Mouse (Mus musculus) hindbrain, embryonic 11.5 days (tissue): ENCODE results near the gene Ankrd13c. TPM values are rescaled to one million over a fixed set of nuclear protein-coding genes. Genes with fewer than 3 reads are reported as not detected.

Experiments used
- ATAC-seq: fragments of 200-750 bp; cut with Nextera tagmentation; 2 replicates; pipeline ENCODE4 v1.8.0; 2017; ENCODE audit warnings: mild to moderate bottlenecking, moderate TSS enrichment, moderate library complexity; ENCODE audit not compliant: low FRiP score
- DNase-seq: peaks from one replicate; pipeline ENCODE4 v3.0.0-alpha.2; 2015; ENCODE audit warnings: low spot score
- H3K27ac ChIP-seq: fragments of 300-500 bp; sonication (generic); 2 replicates; pipeline ENCODE4 v1.5.1; 2014; ENCODE audit warnings: mild to moderate bottlenecking, low read depth, low read length
- H3K27me3 ChIP-seq: fragments of 300-500 bp; sonication (generic); 2 replicates; pipeline ENCODE4 v1.6.1; 2014; ENCODE audit warnings: mild to moderate bottlenecking, low read length, moderate library complexity, mixed read lengths; ENCODE audit not compliant: control insufficient read depth, insufficient read depth
- H3K36me3 ChIP-seq: fragments of 300-500 bp; sonication (generic); 2 replicates; pipeline ENCODE4 v1.6.1; 2014; ENCODE audit warnings: mild to moderate bottlenecking, low read length, moderate library complexity, mixed read lengths; ENCODE audit not compliant: control insufficient read depth, insufficient read depth
- H3K4me1 ChIP-seq: fragments of 300-500 bp; sonication (generic); replicated peaks from 2 replicates; pipeline ENCODE4 v1.6.1; 2014; ENCODE audit warnings: low read length, mixed read lengths; ENCODE audit not compliant: control insufficient read depth, insufficient read depth
- H3K4me2 ChIP-seq: fragments of 300-500 bp; sonication (generic); replicated peaks from 2 replicates; pipeline ENCODE4 v1.6.1; 2014; ENCODE audit warnings: mild to moderate bottlenecking, low read depth, low read length
- H3K4me3 ChIP-seq: fragments of 300-500 bp; sonication (generic); 2 replicates; pipeline ENCODE4 v1.5.1; 2014; ENCODE audit warnings: low read depth, low read length
- H3K9ac ChIP-seq: fragments of 300-500 bp; sonication (generic); 2 replicates; pipeline ENCODE4 v1.6.1; 2014; ENCODE audit warnings: low read depth, low read length
- H3K9me3 ChIP-seq: fragments of 300-500 bp; sonication (generic); 2 replicates; pipeline ENCODE4 v1.6.1; 2016; ENCODE audit warnings: low read length; ENCODE audit not compliant: control insufficient read depth
- whole genome bisulfite sequencing: fragments of 180-500 bp; shearing (Covaris S2); extraction: QIAGEN DNeasy Blood & Tissue Kit; methylation state at CpG from one replicate; pipeline ENCODE4 v1.1.7; 2014; 5-methylcytosine and 5-hydroxymethylcytosine counted together
- polyA plus RNA-seq: library from polyadenylated mRNA; unstranded; fragments of >200 nt; fragmentation: Nextera tagmentation; extraction: Ambion mirVana; gene quantifications from 2 replicates; pipeline ENCODE4 v1.2.1, GENCODE M21; 2014

Gene Ankrd13c
- polyA plus RNA-seq, 1 experiment from 2014 or later = 23.7 TPM

GRCm38 (mm10) chr3:157973236-157973635 is 26.2 kb downstream of the Ankrd13c start:
- H3K27ac ChIP-seq = no peak overlapping the region
- no peak for ATAC-seq
- H3K9ac ChIP-seq = no peak overlapping the region
- no peak overlapping the region for H3K4me3 ChIP-seq
- no peak overlapping the region for H3K4me2 ChIP-seq
- H3K36me3 ChIP-seq = no peaks in the 10 kb centered on the region
- DNase-seq = no peak
- H3K4me1 ChIP-seq = no peaks in the 10 kb centered on the region
- WGBS = 95% methylated on average over 2 of the region's 2 CpGs
- H3K27me3 ChIP-seq = no peaks in the 10 kb centered on the region
- no peaks in the 10 kb centered on the region for H3K9me3 ChIP-seq

DNA sequence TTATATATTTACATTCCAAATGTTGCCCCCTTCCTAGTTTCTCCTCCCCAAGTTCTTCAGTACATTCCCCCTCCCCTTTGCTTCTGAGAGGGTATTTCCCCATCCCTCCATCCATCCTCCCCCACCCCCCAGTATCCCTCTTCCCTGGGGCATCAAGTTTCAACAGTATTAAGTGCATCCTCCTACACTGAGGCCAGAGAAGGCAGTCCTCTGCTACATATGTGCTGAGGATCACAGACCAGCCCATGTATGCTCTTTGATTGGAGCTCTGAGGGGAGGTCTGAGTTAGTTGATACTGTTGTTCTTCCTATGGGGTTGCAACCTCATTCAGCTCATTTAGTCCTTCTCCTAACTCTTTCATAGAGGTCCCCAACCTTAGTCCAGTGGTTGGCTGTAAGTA is 32.6 kb downstream of the Ankrd13c start:
- Histone ChIP-seq H3K9ac (no peak overlapping the region), H3K4me3 (no peak overlapping the region), H3K36me3 (no peaks in the 10 kb centered on the region), H3K4me2 (no peak overlapping the region), H3K27me3 (no peaks in the 10 kb centered on the region), H3K4me1 (no peaks in the 10 kb centered on the region), H3K9me3 (no peaks in the 10 kb centered on the region), H3K27ac (no peak overlapping the region)
- DNase-seq (no peak), ATAC-seq (no peak)

- H3K9ac ChIP-seq = no peak overlapping the region
- no peaks in the 10 kb centered on the region for H3K9me3 ChIP-seq
- H3K36me3 ChIP-seq = no peaks in the 10 kb centered on the region
- H3K27ac ChIP-seq = no peak overlapping the region
- H3K4me1 ChIP-seq = no peaks in the 10 kb centered on the region
- DNase-seq (no peak), ATAC-seq (no peak)
- no peaks in the 10 kb centered on the region for H3K27me3 ChIP-seq
- H3K4me3 ChIP-seq = no peak overlapping the region
- H3K4me2 ChIP-seq = no peak overlapping the region
These were observed 46.3 kb downstream of the Ankrd13c start for GRCm38 (mm10) chr3:157993322-157993721.

GRCm38 (mm10) chr3:157995726-157996125 is 48.7 kb downstream of the Ankrd13c start:
- no peak overlapping the region for H3K4me3 ChIP-seq
- H3K9ac ChIP-seq = no peak overlapping the region
- DNase-seq = no peak

DNA sequence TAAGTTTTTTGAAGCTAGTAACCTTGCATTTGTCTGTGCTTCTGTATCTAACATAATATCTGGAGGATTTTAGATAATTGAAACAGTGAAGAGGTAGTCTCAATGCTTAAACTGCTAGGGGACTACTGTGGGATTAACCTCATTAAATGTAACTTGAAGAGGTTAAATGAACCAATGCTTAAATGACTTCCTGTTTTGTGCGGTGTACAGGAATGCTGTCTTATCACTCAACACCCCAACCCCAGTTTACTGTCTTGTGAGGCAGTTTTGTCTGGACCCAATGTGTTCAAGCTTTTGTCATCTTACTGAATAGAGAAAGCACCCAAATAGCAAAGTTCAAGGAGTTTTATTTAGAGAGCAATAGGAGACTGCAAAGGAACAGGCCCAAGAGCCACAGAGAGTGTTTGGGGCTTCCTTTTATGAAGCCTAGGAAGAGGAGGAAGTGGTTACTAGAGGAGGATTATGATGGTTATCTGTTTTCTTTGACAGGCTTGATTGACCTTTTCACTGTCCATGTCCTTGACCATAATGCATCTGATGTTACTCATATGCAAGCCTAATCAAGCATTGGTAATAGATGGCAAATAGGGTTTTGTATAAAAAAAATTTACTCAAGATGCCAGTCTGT is 51.8 kb downstream of the Ankrd13c start:
- H3K9me3 ChIP-seq = no peaks in the 10 kb centered on the region
- no peaks in the 10 kb centered on the region for H3K36me3 ChIP-seq
- H3K9ac ChIP-seq = no peak overlapping the region
- no peaks in the 10 kb centered on the region for H3K4me1 ChIP-seq
- H3K4me3 ChIP-seq = no peak overlapping the region
- DNase-seq (no peak), ATAC-seq (no peak)
- 88% methylated on average over 1 of the region's 1 CpGs for WGBS
- no peaks in the 10 kb centered on the region for H3K27me3 ChIP-seq
- H3K27ac ChIP-seq = no peak overlapping the region
- no peak overlapping the region for H3K4me2 ChIP-seq

More at GRCm38 (mm10) chr3:157995726-157996125, 48.7 kb downstream of the Ankrd13c start:
- H3K9me3 ChIP-seq = no peaks in the 10 kb centered on the region
- H3K27me3 ChIP-seq = no peaks in the 10 kb centered on the region
- ATAC-seq = no peak
- 96% methylated on average over 2 of the region's 2 CpGs for WGBS
- no peak overlapping the region for H3K27ac ChIP-seq
- H3K4me1 ChIP-seq = no peaks in the 10 kb centered on the region
- H3K36me3 ChIP-seq = no peaks in the 10 kb centered on the region
- H3K4me2 ChIP-seq = no peak overlapping the region

DNA sequence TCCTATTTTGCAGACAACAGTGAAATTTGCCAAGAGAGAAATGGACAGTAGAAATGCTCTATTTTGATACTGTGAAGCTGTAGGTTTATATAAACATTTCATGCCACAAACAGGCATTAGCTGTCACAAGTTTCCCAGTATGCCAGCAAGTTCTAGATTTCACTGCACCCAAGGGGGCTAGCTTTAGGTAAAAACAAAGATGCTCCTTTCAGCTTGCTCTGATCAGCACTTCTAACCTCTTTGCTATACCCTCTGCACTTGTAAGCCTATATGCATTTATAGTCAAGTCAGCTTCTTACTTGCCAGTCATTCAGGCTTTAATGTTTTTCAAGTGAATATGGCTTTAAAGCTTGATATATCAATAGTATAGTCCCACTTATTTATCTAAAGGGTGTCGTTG is 61.6 kb downstream of the Ankrd13c start:
- no peak for ATAC-seq
- Histone ChIP-seq H3K27ac (no peak overlapping the region), H3K4me3 (no peak overlapping the region), H3K36me3 (peaks cover 6% of the 10 kb centered on the region; the same call in 1 of the 2 replicates), H3K4me1 (no peaks in the 10 kb centered on the region), H3K4me2 (no peak overlapping the region), H3K9me3 (no peaks in the 10 kb centered on the region), H3K27me3 (no peaks in the 10 kb centered on the region), H3K9ac (no peak overlapping the region)
- 84% methylated on average over 1 of the region's 1 CpGs for WGBS
- no peak for DNase-seq

GRCm38 (mm10) chr3:158009762-158010320 is 62.8 kb downstream of the Ankrd13c start:
- ATAC-seq (peak; percentile 41; the same call in 1 of the 2 replicates), DNase-seq (no peak)
- H3K4me2 ChIP-seq = no peak overlapping the region
- WGBS = 43% methylated on average over 1 of the region's 1 CpGs
- H3K9me3 ChIP-seq = no peaks in the 10 kb centered on the region
- H3K9ac ChIP-seq = no peak overlapping the region
- no peak overlapping the region for H3K27ac ChIP-seq
- no peak overlapping the region for H3K4me3 ChIP-seq
- peaks cover 7% of the 10 kb centered on the region; the same call in 1 of the 2 replicates for H3K36me3 ChIP-seq
- H3K4me1 ChIP-seq = no peaks in the 10 kb centered on the region
- H3K27me3 ChIP-seq = no peaks in the 10 kb centered on the region

- ATAC-seq = peak; percentile 93
- DNase-seq = peak; percentile 95
- Histone ChIP-seq H3K27ac (peak overlapping the region; percentile 96), H3K4me1 (no peaks in the 10 kb centered on the region), H3K4me3 (peak overlapping the region; percentile 86), H3K27me3 (no peaks in the 10 kb centered on the region), H3K9ac (peak overlapping the region; percentile 95), H3K9me3 (no peaks in the 10 kb centered on the region), H3K4me2 (peak overlapping the region; percentile 69), H3K36me3 (0 out of 2 replicates have a peak, but pooled peaks cover 1% of the 10 kb centered on the region)
- WGBS = under 1% methylated on average over 57 of the region's 61 CpGs
These were observed 84.4 kb downstream of the Ankrd13c start for GRCm38 (mm10) chr3:158031371-158031925.

- no peaks in the 10 kb centered on the region for H3K27me3 ChIP-seq
- peak overlapping the region; percentile 95 for H3K9ac ChIP-seq
- WGBS = 14% methylated on average over 4 of the region's 4 CpGs
- H3K4me2 ChIP-seq = peak overlapping the region; percentile 69
- ATAC-seq (0 out of 2 replicates have a peak, but pooled peaks have one; percentile 6), DNase-seq (no peak)
- H3K9me3 ChIP-seq = no peaks in the 10 kb centered on the region
- H3K4me3 ChIP-seq = peak overlapping the region; percentile 86
- H3K4me1 ChIP-seq = no peaks in the 10 kb centered on the region
- H3K36me3 ChIP-seq = no peaks in the 10 kb centered on the region
- H3K27ac ChIP-seq = peak overlapping the region; percentile 96
These were observed 85.1 kb downstream of the Ankrd13c start for GRCm38 (mm10) chr3:158032106-158032505.
